ENCODE assay signal across 8 mouse cellular contexts in genomic region chrX:102003632-102004315, GRCm38 (mm10).
DNase-seq lines count a peak whose midpoint lies in the region; TF ChIP-seq lines count a peak whose summit lies in the region.

No protein-coding gene starts in this region.

- H3K27me3 ChIP-seq in kidney, adult 2 months (replicated peaks; ENCODE audit: control insufficient read depth, insufficient read depth, low read length): no peaks in the 10 kb centered on the region

- peak; percentile 9 for DNase-seq in kidney, adult 9 months
- DNase-seq in kidney, adult 2 months: no peak
- peak; percentile 73 to 80 for DNase-seq in cerebellum, adult 18-20 months
- peak; percentile 57 to 74 for DNase-seq in frontal cortex, postnatal 36 days (ENCODE audit: low spot score in 2 of 2)
- peak; percentile 62 to 78 for DNase-seq in left cerebral cortex, postnatal 14 days (ENCODE audit: low spot score in 2 of 2)
- peak; percentile 58 to 73 for DNase-seq in right cerebral cortex, adult 2 months (ENCODE audit: low spot score in 2 of 2)
- DNase-seq in T-cell, adult 2 months (ENCODE audit: low spot score): no peak
- no peak for DNase-seq in gastrocnemius, postnatal 36 days

- H3K27ac ChIP-seq in kidney, adult 2 months (ENCODE audit: insufficient read depth, low read depth, low read length): no peak overlapping the region

- no peak for TF ChIP-seq CTCF in kidney, adult 2 months (conservative IDR thresholded peaks at IDR 0.05; ENCODE audit: insufficient read depth, insufficient read length, low read depth, low read length)

- WGBS in kidney, adult 2 months: 19% methylated on average over 20 of the region's 20 CpGs

- no peak for TF ChIP-seq POLR2A in kidney, adult 2 months (IDR thresholded peaks at IDR 0.05; ENCODE audit: low read depth, low read length)

- no peaks in the 10 kb centered on the region for H3K36me3 ChIP-seq in kidney, adult 2 months (ENCODE audit: control insufficient read depth, insufficient read depth, low read length)

- H3K4me3 ChIP-seq in kidney, adult 2 months (ENCODE audit: insufficient read depth, low read depth, low read length): no peak overlapping the region

- no peaks in the 10 kb centered on the region for H3K4me1 ChIP-seq in kidney, adult 2 months (ENCODE audit: control insufficient read depth, insufficient read depth, low read length)

- intact Hi-C loops in left cerebral cortex, postnatal 14 days (cut with DNase I): loop anchor here (5.0 kb wide), 1 partner anchor 64 kb away; no protein-coding TSS in a partner anchor
- intact Hi-C loops in gastrocnemius, postnatal 36 days (cut with DNase I): no loop called here

Comparison
In these comparisons a context has a peak if more than half of its experiments do, and no peak if none do; other contexts are left out.
1. DNase-seq: peak in kidney, adult 9 months (single experiment), cerebellum, adult 18-20 months (2 of 2), frontal cortex, postnatal 36 days (2 of 2), left cerebral cortex, postnatal 14 days (2 of 2) and right cerebral cortex, adult 2 months (2 of 2); none in kidney, adult 2 months (single experiment), T-cell, adult 2 months (single experiment) and gastrocnemius, postnatal 36 days (0 of 2).